Mouse (Mus musculus) G1E (cell line): ENCODE measurements around the gene 1700034J05Rik. TPM values are rescaled to one million over a fixed set of nuclear protein-coding genes. Genes with fewer than 3 reads are reported as not detected.

Experiments
- ATAC-seq: 2 replicates; pipeline ENCODE4 v1.8.0; 2016; ENCODE audit warnings: mild to moderate bottlenecking; ENCODE audit not compliant: insufficient number of reproducible peaks, poor library complexity, low FRiP score, severe bottlenecking; ENCODE audit errors: extremely low read depth
- DNase-seq: peaks from one replicate; pipeline ENCODE4 v3.0.0; 2012; ENCODE audit warnings: low spot score
- H3K27me3 ChIP-seq: 2 replicates; pipeline ENCODE4 v1.6.1; 2012; ENCODE audit warnings: mild to moderate bottlenecking, low read length, inconsistent platforms; ENCODE audit not compliant: insufficient read depth
- H3K36me3 ChIP-seq: replicated peaks from 2 replicates; pipeline ENCODE3; 2012; ENCODE audit warnings: mild to moderate bottlenecking, inconsistent platforms
- H3K4me1 ChIP-seq: 2 replicates; pipeline ENCODE4 v1.6.1; 2012; ENCODE audit warnings: low read depth, low read length, inconsistent platforms, mixed read lengths; ENCODE audit not compliant: insufficient read depth
- H3K4me3 ChIP-seq: 2 replicates; pipeline ENCODE4 v1.5.1; 2012; ENCODE audit warnings: low read depth, mild to moderate bottlenecking, inconsistent platforms, low read length, moderate library complexity, mixed read lengths
- H3K9me3 ChIP-seq: replicated peaks from 2 replicates; pipeline ENCODE4 v1.6.1; 2012; ENCODE audit warnings: inconsistent platforms
- CTCF ChIP-seq: IDR thresholded peaks from 2 replicates; pipeline ENCODE4 v1.5.1; 2012; ENCODE audit warnings: low read depth, low read length, inconsistent platforms, mixed read lengths
- GATA1 ChIP-seq: IDR thresholded peaks from 2 replicates; pipeline ENCODE4 v1.6.1; 2012; ENCODE audit warnings: borderline replicate concordance, low read length, inconsistent platforms, mixed read lengths
- GATA2 ChIP-seq: IDR thresholded peaks from 2 replicates; pipeline ENCODE4 v1.6.1; 2012; ENCODE audit warnings: low read depth, low read length, inconsistent platforms, borderline replicate concordance
- POLR2AphosphoS5 ChIP-seq: IDR thresholded peaks from 2 replicates; pipeline ENCODE4 v1.6.1; 2012; ENCODE audit warnings: low read depth, low read length, inconsistent platforms; ENCODE audit not compliant: insufficient replicate concordance
- TAL1 ChIP-seq: conservative IDR thresholded peaks from 2 replicates; pipeline ENCODE4 v1.6.1; 2012; ENCODE audit warnings: low read depth, low read length, inconsistent platforms, mixed read lengths
- polyA plus RNA-seq: library from polyadenylated mRNA; stranded (reverse); fragments of >175 nt; gene quantifications from 2 replicates; pipeline ENCODE4 v1.2.3, GENCODE M21; 2012
- total RNA-seq, 2 experiments: library from RNA; stranded (forward) in 1 of 2; stranded (reverse) in 1 of 2; fragments of 200-1000 nt in 1 of 2; fragments of >200 nt in 1 of 2; fragmentation: Nextera tagmentation in 1 of 2; gene quantifications; 2 replicates each; pipeline ENCODE4 v1.2.3; 2014 to 2017

Gene 1700034J05Rik
- total and polyA plus RNA-seq, 3 experiments, result 0.11 TPM; not detected in 2

DNA sequence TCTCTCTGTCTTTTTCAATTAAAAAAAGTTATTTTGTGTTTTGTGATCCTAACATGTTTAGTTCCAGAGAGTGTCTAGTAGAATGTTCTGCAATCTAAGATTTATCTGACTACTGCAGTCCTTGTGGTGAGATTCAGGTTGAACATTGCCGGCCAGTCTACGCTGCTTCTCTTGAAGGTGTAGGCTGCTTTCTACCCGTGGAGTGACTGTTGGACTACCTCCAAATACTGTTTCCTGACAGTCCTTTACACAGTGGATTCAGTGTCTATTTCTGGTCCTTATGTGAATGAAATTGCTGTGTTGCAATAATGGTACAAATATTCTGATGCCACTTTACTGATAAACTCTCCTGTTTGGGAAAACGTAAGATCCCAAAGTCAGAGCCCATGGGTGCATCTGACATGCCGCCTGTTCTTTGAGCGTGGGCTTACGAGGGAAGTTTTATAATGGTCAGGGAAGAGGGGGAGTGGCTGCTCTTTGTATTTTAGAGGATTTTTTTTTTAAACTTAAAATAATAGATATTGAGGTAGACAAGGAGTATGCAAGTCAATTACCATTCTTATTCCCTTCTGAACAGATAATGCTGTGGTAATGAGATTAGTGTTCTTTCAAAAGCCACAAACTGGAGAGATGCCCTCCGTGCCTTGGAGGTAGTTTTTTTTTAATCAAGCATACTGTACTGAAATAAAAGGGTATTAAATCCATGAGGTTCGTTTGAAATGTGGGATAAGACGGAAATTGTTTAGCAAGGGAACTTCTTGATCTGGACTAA lies 4.4 kb downstream of the 1700034J05Rik start:
- no peak for DNase-seq
- Histone ChIP-seq H3K36me3 (no peaks in the 10 kb centered on the region), H3K9me3 (no peaks in the 10 kb centered on the region), H3K4me3 (no peak overlapping the region), H3K27me3 (no peaks in the 10 kb centered on the region; the same call in 1 of the 2 replicates), H3K4me1 (no peaks in the 10 kb centered on the region)
- TF ChIP-seq CTCF (no peak), GATA2 (no peak), POLR2AphosphoS5 (no peak), GATA1 (no peak), TAL1 (no peak)
- no peak for ATAC-seq

DNA sequence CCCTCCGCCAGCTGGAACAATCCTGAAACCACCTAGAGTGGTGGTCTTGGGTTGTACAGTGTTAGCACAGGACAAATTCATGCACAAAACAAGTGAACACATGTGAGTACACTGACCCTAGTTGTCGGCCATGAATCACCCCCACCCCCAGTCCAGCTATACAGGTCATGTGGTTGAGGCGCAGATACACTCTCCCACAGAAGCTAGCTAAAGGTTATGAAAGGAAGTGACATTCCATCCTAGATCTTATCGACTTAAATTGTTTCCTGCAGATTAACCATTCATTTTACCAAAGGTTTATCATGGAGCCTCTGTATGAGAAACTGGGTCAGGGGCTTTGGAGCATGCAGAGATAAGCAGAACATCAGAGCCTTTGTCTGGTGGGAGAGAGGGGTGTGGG lies 7.0 kb downstream of the 1700034J05Rik start:
- DNase-seq (no peak), ATAC-seq (peak; percentile 8; the same call in 1 of the 2 replicates)
- Histone ChIP-seq H3K36me3 (no peaks in the 10 kb centered on the region), H3K4me1 (no peaks in the 10 kb centered on the region), H3K9me3 (no peaks in the 10 kb centered on the region), H3K4me3 (no peak overlapping the region), H3K27me3 (no peaks in the 10 kb centered on the region)
- TF ChIP-seq POLR2AphosphoS5 (no peak), GATA1 (no peak), CTCF (no peak)

DNA sequence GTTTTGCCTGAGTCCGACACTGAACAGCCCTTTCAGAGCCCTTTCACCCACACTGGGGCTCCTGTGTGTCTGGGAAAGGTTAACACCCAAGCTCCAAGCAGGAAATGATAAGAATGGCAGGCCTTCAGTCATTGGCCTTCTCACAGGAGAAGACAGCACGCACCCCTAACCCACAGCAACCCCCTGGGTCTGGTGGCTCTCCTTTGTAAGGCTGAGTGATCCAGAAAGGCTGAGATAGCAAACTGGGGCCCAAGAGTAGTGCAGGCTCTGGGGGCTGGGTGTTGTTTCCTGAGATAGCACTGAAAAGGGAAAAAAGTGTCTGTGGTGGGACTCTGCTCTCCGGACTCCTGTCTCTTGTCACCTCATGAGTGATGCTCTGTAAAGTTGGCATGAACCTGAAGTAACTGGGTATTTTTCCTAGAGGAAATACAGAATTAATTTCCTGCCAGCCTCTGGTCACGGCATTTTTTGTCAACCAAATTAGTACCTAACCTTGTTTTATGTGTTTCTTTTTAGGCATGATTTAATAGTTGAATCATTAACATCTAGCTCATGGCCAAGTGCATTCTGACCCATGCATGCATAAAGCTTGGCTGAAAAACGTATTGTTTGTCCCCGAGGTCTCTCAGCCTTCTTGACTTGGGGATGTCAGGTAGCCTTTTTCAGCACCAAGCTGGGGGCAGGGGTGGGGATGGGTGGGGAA lies 7.7 kb downstream of the 1700034J05Rik start:
- no peak overlapping the region for H3K4me3 ChIP-seq
- DNase-seq, result no peak
- no peak for TF ChIP-seq CTCF
- no peak for TF ChIP-seq GATA2
- TF ChIP-seq TAL1, result no peak
- TF ChIP-seq POLR2AphosphoS5, result no peak
- TF ChIP-seq GATA1, result no peak
- H3K27me3 ChIP-seq, result no peaks in the 10 kb centered on the region
- H3K36me3 ChIP-seq, result no peaks in the 10 kb centered on the region
- H3K9me3 ChIP-seq, result no peaks in the 10 kb centered on the region
- no peak for ATAC-seq
- H3K4me1 ChIP-seq, result no peaks in the 10 kb centered on the region

- Histone ChIP-seq H3K9me3 (no peaks in the 10 kb centered on the region), H3K4me3 (no peak overlapping the region), H3K4me1 (no peaks in the 10 kb centered on the region), H3K27me3 (no peaks in the 10 kb centered on the region), H3K36me3 (no peaks in the 10 kb centered on the region)
- ATAC-seq (no peak), DNase-seq (no peak)
- no peak for TF ChIP-seq GATA2
- no peak for TF ChIP-seq POLR2AphosphoS5
- no peak for TF ChIP-seq CTCF
- TF ChIP-seq GATA1, result no peak
- no peak for TF ChIP-seq TAL1
These were observed 9.4 kb downstream of the 1700034J05Rik start for GRCm38 (mm10) chr6:146944830-146945229.

DNA sequence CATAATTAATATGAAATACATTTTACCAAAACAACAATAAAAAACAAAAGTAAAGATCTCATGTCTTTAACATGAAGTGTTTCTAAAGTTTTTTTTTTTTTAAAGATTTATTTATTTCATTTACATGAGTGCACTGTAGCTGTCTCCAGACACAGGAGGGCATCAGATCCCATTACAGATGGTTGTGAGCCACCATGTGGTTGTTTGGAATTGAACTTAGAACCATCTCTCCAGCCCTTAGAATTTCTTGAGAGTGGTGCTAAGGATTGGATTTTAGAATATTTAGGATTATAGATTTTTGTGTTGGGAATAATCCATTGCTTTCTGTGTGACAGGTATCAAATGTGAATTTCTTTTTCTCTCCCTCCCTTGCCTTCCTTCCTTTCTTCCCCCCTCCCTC lies 10.2 kb downstream of the 1700034J05Rik start:
- Histone ChIP-seq H3K9me3 (no peaks in the 10 kb centered on the region), H3K36me3 (no peaks in the 10 kb centered on the region), H3K27me3 (no peaks in the 10 kb centered on the region), H3K4me1 (no peaks in the 10 kb centered on the region), H3K4me3 (no peak overlapping the region)
- no peak for ATAC-seq
- DNase-seq, result no peak
- TF ChIP-seq POLR2AphosphoS5 (no peak), TAL1 (no peak), GATA1 (no peak), GATA2 (no peak), CTCF (no peak)

DNA sequence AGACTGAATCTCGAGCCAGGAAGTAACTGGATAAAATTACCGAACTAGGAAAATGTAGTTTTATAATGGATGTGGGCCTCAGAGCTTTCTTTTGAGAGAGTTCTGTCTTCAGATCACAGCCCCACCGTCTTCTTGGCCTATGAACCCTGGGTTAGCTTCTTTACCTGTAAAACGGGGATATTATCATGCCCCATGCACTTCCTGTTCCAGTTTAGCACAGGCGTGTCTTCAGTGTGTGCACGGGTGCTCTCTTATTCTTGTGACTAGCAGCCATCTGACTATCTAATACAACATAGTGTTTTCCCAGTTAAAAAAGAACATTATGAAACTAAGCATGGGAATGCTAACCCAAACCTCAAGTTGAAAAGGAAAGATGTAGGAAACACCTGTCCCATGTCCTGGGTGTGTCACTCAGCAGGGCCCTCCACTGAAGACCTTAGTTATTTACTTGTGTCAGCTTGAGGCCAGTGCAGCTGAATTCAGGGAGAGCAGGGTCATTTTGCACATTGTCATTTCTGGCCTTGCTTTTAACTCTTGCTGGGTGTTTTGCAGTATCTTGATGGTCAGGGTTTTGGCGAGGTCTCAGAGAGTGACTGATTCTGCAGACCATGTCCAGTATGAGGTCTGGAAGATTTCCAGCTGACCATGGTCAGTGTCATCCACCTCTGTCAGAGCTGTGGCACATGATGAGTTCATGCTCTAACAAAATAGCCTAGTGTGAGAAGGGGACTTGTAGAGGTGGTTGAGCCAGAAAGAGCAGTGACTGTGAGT lies 12.5 kb downstream of the 1700034J05Rik start:
- ATAC-seq (no peak), DNase-seq (no peak)
- TF ChIP-seq CTCF (no peak), GATA2 (no peak), TAL1 (no peak), POLR2AphosphoS5 (no peak), GATA1 (no peak)
- Histone ChIP-seq H3K4me3 (no peak overlapping the region), H3K9me3 (no peaks in the 10 kb centered on the region), H3K27me3 (no peaks in the 10 kb centered on the region), H3K4me1 (no peaks in the 10 kb centered on the region), H3K36me3 (no peaks in the 10 kb centered on the region)
